Mouse (Mus musculus) yolk sac, embryonic 10.5 days (tissue): ENCODE results near the gene Gpx7.
A peak's percentile ranks its signal among the peaks of the same experiment; 100 is the strongest.
"Not testable (repeated sequence)": the region's sequence is repeated elsewhere in the genome, so short reads cannot be mapped to it uniquely, and the experiment has no call there.

Experiments
- DNase-seq: peaks from one replicate; pipeline ENCODE4 v3.0.0-alpha.2; 2017; ENCODE audit warnings: low spot score

Gene Gpx7

DNA sequence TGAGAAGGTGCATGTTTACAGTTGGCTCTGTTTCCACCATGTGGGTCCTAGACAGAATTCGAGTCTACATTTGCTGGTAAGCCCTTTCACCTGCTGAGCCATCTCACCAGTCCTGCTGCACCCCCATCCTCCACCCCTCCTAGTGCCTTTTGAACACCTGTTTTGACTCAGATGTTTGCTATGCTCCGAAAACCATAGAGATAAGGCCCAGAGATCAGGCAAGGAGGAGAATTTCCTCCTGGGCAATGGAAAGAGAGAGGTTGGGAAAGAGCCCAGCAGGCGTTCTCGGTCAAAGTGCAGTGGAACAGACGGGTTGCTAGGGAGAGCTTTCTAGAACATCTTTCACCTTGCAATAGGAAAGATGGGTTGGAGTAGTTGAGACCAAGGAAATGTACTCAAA, 15.6 kb downstream of the Gpx7 start:
- DNase-seq, result peak; percentile 86

DNA sequence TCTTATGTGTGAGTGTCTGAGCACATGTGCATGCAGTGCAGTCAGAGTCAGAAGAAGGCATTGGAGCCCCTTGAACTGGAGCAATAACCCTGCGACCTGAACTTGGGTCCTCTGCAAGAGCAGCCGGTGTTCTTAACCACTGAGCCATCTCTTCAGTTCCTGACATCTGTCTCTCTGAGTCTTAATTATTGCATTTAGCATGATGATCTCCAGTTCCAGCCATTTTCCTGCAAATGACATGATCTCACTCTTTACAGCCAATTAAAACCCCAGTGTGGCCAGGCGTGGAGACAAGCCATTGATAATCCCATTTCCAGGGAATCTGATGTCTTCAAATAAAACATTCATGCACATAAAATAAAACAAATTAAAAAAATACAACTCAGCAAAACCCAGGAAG, 18.0 kb downstream of the Gpx7 start:
- DNase-seq, result no peak

- DNase-seq, result peak; percentile 73
Measured at GRCm38 (mm10) chr4:108387681-108388253, 19.0 kb downstream of the Gpx7 start.

- DNase-seq, result no peak
Measured at GRCm38 (mm10) chr4:108387106-108387505, 19.7 kb downstream of the Gpx7 start.

- DNase-seq, result no peak
Measured at GRCm38 (mm10) chr4:108386087-108386486, 20.7 kb downstream of the Gpx7 start.

- DNase-seq, result no peak
Measured at GRCm38 (mm10) chr4:108383183-108383714, 23.5 kb downstream of the Gpx7 start, which contains the start of gene Shisal2a. Gene Shisal2a (minus strand): TSS chr4:108383349.

GRCm38 (mm10) chr4:108380146-108380545, 26.6 kb downstream of the Gpx7 start:
- no peak for DNase-seq

- DNase-seq, result no peak
Measured at GRCm38 (mm10) chr4:108379476-108379875, 27.3 kb downstream of the Gpx7 start.

DNA sequence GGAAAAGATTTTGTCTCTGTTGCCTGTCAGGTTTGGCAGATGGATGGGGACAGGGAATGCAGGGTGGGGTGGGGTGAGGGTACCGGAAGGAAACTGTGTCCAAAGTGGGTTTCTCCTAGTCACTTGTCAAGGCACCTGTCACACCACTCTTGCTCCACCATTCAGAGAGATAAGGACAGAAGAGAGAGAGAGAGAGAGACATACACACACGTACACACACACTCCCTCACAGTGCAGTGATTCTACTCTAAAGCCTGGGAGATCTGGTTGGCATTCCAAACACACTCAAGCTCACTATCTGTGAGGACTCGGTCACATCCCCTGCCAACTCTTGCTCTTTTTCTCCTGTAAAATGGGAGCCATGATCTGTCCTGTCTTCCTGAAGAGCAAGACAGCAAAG, 34.6 kb downstream of the Gpx7 start:
- no peak for DNase-seq

- no peak for DNase-seq
Measured at GRCm38 (mm10) chr4:108371421-108371820, 35.3 kb downstream of the Gpx7 start.

GRCm38 (mm10) chr4:108370409-108370808, 36.4 kb downstream of the Gpx7 start:
- DNase-seq, result no peak

GRCm38 (mm10) chr4:108369254-108369653, 37.5 kb downstream of the Gpx7 start:
- DNase-seq, result peak; percentile 55

DNA sequence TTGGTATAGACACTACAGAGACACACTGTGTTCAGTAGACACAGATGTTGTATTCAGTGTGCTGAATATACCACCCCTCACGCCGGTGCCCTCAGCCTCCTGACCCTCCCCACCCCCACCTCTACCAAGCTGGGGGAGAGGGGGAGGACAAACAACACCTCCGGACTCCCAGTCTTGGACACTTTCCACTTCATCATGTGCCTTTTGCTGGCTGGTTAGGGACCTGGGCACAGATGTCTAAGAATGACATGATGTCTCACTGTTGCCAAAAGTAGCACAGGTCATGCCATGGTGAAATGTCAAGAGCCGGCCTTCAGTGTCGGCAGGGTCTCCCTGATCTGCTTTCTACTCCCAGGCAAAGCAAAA, 42.7 kb downstream of the Gpx7 start:
- DNase-seq, result no peak

DNA sequence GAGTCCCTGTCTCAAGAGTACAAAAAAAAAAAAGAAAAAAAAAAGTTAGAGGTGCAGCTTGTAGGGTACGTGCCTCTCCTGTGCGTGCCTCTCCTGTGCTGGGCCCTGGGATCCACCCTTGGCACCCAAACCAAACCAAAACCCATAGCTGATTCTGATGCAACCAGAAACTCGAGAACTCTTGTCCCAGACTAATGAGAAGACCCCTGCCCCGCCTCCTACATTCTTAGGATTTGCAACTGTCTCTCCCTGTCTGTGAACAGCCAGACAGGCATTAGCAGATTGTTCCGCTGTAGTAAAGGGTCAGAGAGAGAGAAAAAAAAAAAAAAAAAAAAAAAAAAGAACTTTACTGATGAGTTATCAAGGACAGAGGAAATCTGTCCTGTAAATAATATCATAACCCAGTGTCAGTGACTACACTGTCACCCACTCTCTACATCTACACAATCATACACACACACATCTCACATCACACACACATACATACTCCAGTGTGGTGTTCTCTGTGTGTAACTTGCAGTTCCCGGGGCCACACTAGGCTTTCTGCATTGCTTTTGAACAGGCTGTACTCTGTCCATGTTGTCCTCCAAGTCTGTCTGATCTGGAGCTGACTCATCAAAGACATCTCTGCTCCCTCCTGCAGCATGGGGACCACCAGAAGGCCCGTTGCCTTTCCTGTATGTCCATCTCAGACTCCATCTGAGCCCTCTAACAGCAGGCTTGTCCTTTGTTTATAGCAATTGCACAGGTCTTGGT, 43.2 kb downstream of the Gpx7 start:
- peak; percentile 68 for DNase-seq

DNA sequence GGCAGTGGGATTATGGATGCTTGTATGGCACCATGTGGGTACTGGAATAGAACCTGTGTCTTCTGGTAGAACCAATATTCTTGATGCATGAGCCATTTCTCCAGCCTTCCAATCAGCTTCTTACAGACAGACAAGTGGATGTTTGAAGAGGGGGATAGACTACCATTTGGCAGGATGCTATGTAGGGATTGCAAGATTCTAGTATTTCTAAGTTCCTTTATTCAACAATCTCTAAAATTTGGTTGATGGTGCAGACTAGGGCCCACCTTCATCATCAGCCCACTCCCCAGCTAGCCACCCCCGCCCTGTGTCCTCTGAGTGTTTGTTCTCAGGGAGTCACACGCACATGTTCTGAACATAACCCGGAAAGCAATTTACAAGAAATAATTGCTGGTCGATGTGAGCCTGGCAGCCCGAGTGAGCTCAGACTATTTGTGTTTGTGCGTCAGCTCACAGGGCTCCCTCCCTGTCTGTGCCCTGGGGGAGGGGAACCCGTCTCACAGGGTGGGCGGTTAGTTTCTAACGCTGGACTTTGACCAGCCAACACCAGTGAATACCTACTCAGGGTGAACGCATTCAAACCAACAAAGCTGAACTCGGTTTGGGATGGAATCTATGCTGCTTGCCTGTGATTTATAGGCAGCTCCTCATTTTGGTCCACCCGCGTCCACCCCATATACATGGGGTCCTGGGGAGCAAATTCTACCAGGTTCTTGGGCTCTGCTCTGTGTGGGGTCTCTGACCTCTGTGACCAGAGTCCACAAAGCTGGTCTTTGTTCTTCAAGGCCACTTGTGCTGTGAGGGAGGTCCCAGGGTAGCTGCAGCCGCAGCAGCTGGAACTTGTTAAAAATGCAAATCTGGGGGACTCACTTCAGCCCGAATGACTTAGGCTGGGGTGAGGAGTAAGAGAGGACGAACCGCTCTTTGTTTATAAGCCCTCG, 44.2 kb downstream of the Gpx7 start:
- peak; percentile 89 for DNase-seq

DNA sequence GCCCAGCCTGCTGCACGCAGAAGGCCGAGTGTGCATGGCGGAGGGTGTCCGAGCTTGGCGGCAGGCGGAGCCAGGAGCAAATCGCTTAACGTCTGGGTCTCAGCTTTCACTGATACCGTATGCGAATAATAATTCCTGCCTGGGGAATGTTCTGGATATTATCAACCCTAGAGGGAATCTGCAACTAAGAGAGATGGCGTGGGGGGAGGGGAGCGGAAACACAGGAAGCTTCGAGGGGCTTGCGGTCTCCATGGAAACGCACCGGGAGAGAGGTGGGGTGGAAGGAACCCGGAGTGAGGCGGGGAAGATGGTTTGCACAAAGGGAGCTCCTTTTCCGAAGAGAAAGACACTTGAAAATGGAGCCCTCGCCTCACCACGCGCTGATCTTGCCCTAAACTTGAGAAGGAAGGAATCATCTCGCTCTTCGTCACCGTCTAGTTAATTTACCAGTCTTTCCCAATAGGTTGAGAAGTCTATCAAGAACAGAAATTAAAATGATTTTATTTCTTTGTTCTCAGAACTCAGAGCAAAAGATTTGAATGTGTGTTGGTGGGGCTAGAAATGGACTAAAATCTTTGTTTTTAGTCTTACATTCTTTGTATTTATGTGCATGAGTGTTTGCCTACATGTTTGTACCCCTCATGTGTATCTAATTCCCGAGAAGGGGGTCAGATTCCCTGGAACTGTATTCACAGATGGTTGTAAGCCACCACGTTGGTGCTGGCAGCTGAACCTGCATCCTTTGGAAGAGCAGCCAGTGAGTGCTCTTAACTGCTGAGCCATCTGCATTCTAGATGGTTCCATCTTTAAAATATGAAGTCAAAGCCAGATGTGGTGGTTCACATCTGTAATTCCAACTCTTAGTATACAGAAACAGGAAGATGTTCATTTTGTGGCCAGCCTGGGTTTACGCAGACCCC, 46.4 kb downstream of the Gpx7 start:
- DNase-seq, result peak; percentile 87

DNA sequence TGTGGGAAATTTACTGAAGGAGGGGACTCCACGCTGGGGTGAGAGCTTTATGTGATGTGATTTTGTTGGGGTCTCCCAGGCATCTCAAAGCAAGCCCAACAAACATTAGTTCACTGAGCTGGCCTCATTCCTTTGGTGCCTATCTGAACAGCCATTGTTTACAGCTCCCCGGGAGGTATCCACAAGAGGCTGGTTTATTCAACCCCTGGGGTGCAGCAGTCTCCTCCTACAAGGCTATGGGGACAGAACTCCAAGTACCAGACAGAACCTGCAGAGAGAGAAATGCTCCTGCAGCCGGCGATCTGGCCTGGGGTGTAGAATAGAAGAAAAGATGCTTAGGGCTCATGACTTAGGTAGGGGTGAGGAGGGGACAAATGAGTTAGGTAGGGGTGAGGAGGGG, 48.3 kb downstream of the Gpx7 start:
- no peak for DNase-seq

DNA sequence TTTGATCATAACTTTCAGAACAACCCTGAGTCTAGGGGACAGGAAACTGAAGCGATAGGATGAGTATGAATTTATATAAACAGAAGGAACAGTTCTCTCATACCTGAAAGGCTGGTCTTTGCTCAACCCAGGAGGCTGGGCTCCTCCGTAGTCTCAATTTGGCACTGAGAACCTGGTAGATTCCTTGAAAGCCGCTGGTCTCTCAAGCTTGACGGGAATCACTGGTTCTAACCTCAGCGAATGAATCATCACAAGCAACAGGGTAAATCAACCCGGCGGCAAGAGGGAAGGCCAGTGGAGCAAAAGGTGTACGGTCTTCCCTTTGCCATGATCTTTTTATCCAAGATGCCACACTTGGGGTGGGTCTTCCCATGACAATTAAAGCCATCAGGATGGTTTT, 49.3 kb downstream of the Gpx7 start:
- no peak for DNase-seq

GRCm38 (mm10) chr4:108353591-108353990, 53.2 kb downstream of the Gpx7 start:
- not testable (repeated sequence) for DNase-seq

GRCm38 (mm10) chr4:108350819-108351218, 55.9 kb downstream of the Gpx7 start:
- peak; percentile 65 for DNase-seq
